Mouse (Mus musculus): Measurements from ENCODE around the gene Nup210l. TPM values are rescaled to one million over a fixed set of nuclear protein-coding genes. Genes with fewer than 3 reads are reported as not detected.

Gene Nup210l
- polyA plus RNA-seq, 1 experiment from 2014 or later = 0.16 TPM

DNA sequence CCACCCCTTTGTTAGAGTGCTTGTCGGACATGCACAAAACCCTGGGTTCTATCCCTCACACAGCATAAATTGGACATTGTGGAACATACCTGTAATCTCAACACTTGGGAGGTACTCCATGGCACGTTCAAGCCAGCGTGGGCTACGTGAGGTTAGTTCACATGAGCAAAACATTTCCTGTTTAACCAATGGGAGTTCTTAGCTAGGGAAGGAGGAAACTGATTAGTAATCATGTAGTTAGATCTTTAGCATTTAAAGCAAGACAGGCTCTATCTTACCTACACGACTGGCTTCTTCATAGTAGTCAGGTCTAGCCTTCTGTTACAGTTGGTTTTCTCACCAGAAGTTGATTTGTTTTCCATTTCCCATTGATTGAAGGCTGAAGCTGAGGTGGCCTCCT lies 17.9 kb upstream of the Nup210l start:
- Histone ChIP-seq H3K4me3 (ENCODE audit: low read length) (no peak overlapping the region), H3K9ac (ENCODE audit: low read depth, low read length) (no peak overlapping the region), H3K9me3 (ENCODE audit: control insufficient read depth, low read length) (no peaks in the 10 kb centered on the region), H3K27ac (ENCODE audit: low read length) (no peak overlapping the region), H3K4me2 (ENCODE audit: low read depth, low read length) (no peak overlapping the region), H3K36me3 (ENCODE audit: control insufficient read depth, insufficient read depth, low read length) (peaks cover 14% of the 10 kb centered on the region), H3K27me3 (replicated peaks; ENCODE audit: control insufficient read depth, insufficient read depth, low read length) (no peaks in the 10 kb centered on the region), H3K4me1 (ENCODE audit: control insufficient read depth, insufficient read depth, low read length) (peaks cover 28% of the 10 kb centered on the region)
- no peak for ATAC-seq
- WGBS = 87% methylated on average over 5 of the region's 5 CpGs

DNA sequence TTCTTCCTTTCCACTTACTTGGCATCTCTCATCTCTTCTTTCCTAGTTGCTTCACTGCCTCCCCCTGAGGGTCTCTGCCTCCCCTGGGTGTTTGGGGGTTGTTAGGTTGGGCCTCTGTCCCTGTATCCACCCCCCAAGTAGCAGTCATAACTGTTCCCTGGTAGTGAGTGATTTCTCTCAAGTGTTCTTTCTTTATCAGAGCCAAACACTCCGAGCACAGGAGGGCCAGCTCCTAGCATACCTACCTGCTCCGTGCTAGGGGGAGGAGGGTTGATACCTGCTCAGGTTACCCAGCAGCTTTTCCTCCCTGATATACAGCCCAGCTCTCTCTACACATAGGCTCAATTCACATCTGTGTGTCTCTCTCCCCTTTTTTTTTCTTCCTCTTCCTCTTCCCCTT lies 15.3 kb upstream of the Nup210l start:
- no peak for ATAC-seq
- H3K4me3 ChIP-seq (ENCODE audit: low read length) = no peak overlapping the region
- no peaks in the 10 kb centered on the region for H3K9me3 ChIP-seq (ENCODE audit: control insufficient read depth, low read length)
- 87% methylated on average over 2 of the region's 2 CpGs for WGBS
- H3K9ac ChIP-seq (ENCODE audit: low read depth, low read length) = no peak overlapping the region
- H3K4me2 ChIP-seq (ENCODE audit: low read depth, low read length) = no peak overlapping the region
- H3K4me1 ChIP-seq (ENCODE audit: control insufficient read depth, insufficient read depth, low read length) = peaks cover 17% of the 10 kb centered on the region
- no peaks in the 10 kb centered on the region for H3K27me3 ChIP-seq (replicated peaks; ENCODE audit: control insufficient read depth, insufficient read depth, low read length)
- peaks cover 29% of the 10 kb centered on the region for H3K36me3 ChIP-seq (ENCODE audit: control insufficient read depth, insufficient read depth, low read length)
- H3K27ac ChIP-seq (ENCODE audit: low read length) = no peak overlapping the region

DNA sequence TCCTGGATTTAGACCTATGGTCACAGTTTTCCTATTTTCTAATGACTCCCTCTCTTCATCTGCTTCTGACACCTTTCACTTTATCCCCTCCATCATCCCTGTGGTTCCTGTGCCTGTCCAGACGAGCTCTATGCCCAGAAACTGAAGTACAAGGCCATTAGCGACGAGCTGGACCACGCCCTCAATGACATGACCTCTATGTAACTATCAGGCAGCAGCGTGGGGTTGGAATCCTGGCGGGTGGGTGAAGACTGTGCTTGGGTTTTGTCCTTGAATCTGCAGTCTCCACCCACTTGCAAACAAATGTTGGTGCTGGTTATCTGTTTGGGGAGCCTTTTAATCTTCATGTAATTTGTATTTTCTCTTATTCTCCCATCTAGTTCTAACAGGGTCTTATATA lies 13.0 kb upstream of the Nup210l start:
- 60% methylated on average over 6 of the region's 6 CpGs for WGBS
- Histone ChIP-seq H3K4me1 (ENCODE audit: control insufficient read depth, insufficient read depth, low read length) (no peaks in the 10 kb centered on the region), H3K36me3 (ENCODE audit: control insufficient read depth, insufficient read depth, low read length) (peaks cover 32% of the 10 kb centered on the region), H3K4me2 (ENCODE audit: low read depth, low read length) (no peak overlapping the region), H3K27ac (ENCODE audit: low read length) (no peak overlapping the region), H3K4me3 (ENCODE audit: low read length) (no peak overlapping the region), H3K27me3 (replicated peaks; ENCODE audit: control insufficient read depth, insufficient read depth, low read length) (no peaks in the 10 kb centered on the region), H3K9ac (ENCODE audit: low read depth, low read length) (no peak overlapping the region), H3K9me3 (ENCODE audit: control insufficient read depth, low read length) (no peaks in the 10 kb centered on the region)
- ATAC-seq = no peak

DNA sequence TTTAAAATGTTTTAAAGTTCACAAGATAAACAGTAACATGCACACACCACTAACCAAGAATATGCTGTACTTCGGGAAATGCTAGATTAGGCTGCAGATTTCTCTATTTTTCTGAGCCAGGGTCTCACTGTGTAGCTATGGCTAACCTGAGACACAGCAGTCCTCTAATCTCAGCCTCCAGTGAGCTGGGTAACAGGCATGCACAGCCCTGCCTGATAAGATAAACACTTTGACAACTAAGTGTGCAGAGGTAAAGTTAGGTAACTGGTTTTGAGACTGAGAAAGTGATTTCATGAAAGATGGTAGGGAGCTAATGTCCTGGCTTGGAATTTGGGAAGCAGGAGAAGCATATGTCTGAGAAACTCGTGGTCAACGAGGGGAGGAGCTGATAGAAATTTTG lies 9.5 kb upstream of the Nup210l start:
- no peak for ATAC-seq
- H3K4me3 ChIP-seq (ENCODE audit: low read length) = no peak overlapping the region
- no peaks in the 10 kb centered on the region for H3K9me3 ChIP-seq (ENCODE audit: control insufficient read depth, low read length)
- H3K4me1 ChIP-seq (ENCODE audit: control insufficient read depth, insufficient read depth, low read length) = no peaks in the 10 kb centered on the region
- no peak overlapping the region for H3K9ac ChIP-seq (ENCODE audit: low read depth, low read length)
- H3K4me2 ChIP-seq (ENCODE audit: low read depth, low read length) = no peak overlapping the region
- no peak overlapping the region for H3K27ac ChIP-seq (ENCODE audit: low read length)
- peaks cover 28% of the 10 kb centered on the region for H3K36me3 ChIP-seq (ENCODE audit: control insufficient read depth, insufficient read depth, low read length)
- 92% methylated on average over 3 of the region's 3 CpGs for WGBS
- no peaks in the 10 kb centered on the region for H3K27me3 ChIP-seq (replicated peaks; ENCODE audit: control insufficient read depth, insufficient read depth, low read length)

DNA sequence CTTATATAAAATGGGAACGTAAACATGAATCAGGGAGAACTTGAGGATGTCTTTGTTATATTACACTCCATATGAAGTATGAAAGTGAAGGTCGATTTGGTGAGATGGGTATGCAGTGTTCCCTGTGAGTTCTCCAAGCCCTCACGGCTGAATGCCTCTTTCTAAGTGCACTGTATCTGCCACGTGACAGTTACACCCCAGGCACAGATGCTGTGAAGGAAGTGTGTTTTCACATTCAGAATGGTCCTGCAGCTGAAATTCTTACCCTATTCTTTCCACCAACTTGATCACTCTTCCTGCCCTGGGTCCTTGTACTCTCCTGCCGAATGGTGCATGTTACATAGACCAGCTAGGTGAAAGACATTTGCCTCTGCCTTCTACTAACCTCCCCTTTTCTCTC lies 6.0 kb upstream of the Nup210l start:
- Histone ChIP-seq H3K9ac (ENCODE audit: low read depth, low read length) (no peak overlapping the region), H3K27ac (ENCODE audit: low read length) (no peak overlapping the region), H3K4me2 (ENCODE audit: low read depth, low read length) (no peak overlapping the region), H3K4me1 (ENCODE audit: control insufficient read depth, insufficient read depth, low read length) (no peaks in the 10 kb centered on the region), H3K36me3 (ENCODE audit: control insufficient read depth, insufficient read depth, low read length) (peaks cover 12% of the 10 kb centered on the region; the same call in 1 of the 2 replicates), H3K4me3 (ENCODE audit: low read length) (no peak overlapping the region), H3K9me3 (ENCODE audit: control insufficient read depth, low read length) (no peaks in the 10 kb centered on the region), H3K27me3 (replicated peaks; ENCODE audit: control insufficient read depth, insufficient read depth, low read length) (no peaks in the 10 kb centered on the region)
- WGBS = 91% methylated on average over 5 of the region's 5 CpGs
- no peak for ATAC-seq

DNA sequence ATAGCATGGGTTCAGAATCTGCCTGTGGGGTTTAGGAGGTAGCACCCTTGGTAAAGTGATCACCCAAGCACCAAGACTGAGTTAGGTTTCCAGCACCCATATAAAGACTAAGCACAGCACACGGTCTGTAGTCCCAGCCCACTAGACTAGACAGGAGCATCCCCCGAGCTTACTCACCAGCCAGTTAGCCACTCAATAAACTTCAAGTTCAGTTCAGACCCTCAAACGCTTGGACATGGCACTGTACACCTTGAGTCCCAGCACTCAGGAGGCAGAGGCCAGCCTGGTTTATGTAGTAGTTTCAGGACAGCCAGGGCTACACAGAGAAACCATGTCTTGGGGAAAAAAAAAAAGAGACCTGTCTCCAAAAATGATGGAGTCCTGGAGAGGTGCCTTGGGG lies 2.9 kb upstream of the Nup210l start:
- H3K9me3 ChIP-seq (ENCODE audit: control insufficient read depth, low read length) = no peaks in the 10 kb centered on the region
- H3K4me2 ChIP-seq (ENCODE audit: low read depth, low read length) = no peak overlapping the region
- H3K4me1 ChIP-seq (ENCODE audit: control insufficient read depth, insufficient read depth, low read length) = no peaks in the 10 kb centered on the region
- H3K9ac ChIP-seq (ENCODE audit: low read depth, low read length) = no peak overlapping the region
- H3K4me3 ChIP-seq (ENCODE audit: low read length) = no peak overlapping the region
- ATAC-seq = no peak
- H3K36me3 ChIP-seq (ENCODE audit: control insufficient read depth, insufficient read depth, low read length) = peaks cover 10% of the 10 kb centered on the region; the same call in 1 of the 2 replicates
- no peaks in the 10 kb centered on the region for H3K27me3 ChIP-seq (replicated peaks; ENCODE audit: control insufficient read depth, insufficient read depth, low read length)
- H3K27ac ChIP-seq (ENCODE audit: low read length) = no peak overlapping the region
- WGBS = 89% methylated on average over 3 of the region's 3 CpGs

DNA sequence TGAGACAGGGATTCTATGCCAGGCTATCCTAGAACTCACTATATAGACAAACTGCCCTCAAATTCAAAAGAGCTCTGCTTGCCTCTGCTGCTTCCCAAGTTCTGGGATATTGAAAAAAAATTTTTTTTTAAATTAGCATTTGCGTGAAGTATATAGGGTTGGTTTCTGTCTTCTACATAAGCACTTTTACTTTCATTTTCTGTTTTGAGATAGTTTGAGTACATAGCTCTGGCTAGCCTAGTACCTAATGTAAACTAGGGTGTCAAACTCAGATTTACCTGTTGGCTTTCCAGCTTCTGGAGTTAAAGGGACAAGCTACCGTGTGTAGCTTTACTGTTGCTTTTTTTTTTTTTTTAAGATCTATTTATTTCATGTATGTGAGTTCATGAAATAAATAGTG lies 2.3 kb upstream of the Nup210l start:
- Histone ChIP-seq H3K4me1 (ENCODE audit: control insufficient read depth, insufficient read depth, low read length) (no peaks in the 10 kb centered on the region), H3K9me3 (ENCODE audit: control insufficient read depth, low read length) (no peaks in the 10 kb centered on the region), H3K27me3 (replicated peaks; ENCODE audit: control insufficient read depth, insufficient read depth, low read length) (no peaks in the 10 kb centered on the region), H3K36me3 (ENCODE audit: control insufficient read depth, insufficient read depth, low read length) (peaks cover 10% of the 10 kb centered on the region; the same call in 1 of the 2 replicates), H3K27ac (ENCODE audit: low read length) (no peak overlapping the region), H3K4me3 (ENCODE audit: low read length) (no peak overlapping the region), H3K4me2 (ENCODE audit: low read depth, low read length) (no peak overlapping the region), H3K9ac (ENCODE audit: low read depth, low read length) (no peak overlapping the region)
- 91% methylated on average over 2 of the region's 2 CpGs for WGBS
- no peak for ATAC-seq

DNA sequence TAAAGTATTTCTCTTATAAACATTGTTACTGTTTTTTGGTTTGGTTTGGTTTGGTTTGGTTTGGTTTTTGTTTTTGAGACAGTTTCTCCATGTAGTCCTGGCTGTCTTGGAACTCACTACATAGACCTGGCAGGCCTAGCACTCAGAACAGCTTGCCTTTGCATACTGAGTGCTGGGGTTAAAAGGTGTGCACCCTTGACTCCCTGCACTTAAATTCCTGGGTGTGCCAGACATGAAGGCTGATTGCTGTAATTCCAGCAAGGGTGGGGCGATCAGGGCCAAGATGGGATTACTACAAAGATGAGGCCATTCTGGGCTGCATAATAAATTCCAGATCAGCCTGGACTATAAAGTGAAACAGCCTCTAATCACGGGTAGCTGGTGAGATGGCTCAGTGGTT lies 1.7 kb upstream of the Nup210l start:
- no peaks in the 10 kb centered on the region for H3K9me3 ChIP-seq (ENCODE audit: control insufficient read depth, low read length)
- H3K4me1 ChIP-seq (ENCODE audit: control insufficient read depth, insufficient read depth, low read length) = no peaks in the 10 kb centered on the region
- H3K27ac ChIP-seq (ENCODE audit: low read length) = no peak overlapping the region
- 62% methylated on average over 2 of the region's 2 CpGs for WGBS
- no peak overlapping the region for H3K9ac ChIP-seq (ENCODE audit: low read depth, low read length)
- H3K36me3 ChIP-seq (ENCODE audit: control insufficient read depth, insufficient read depth, low read length) = peaks cover 10% of the 10 kb centered on the region; the same call in 1 of the 2 replicates
- no peak overlapping the region for H3K4me2 ChIP-seq (ENCODE audit: low read depth, low read length)
- no peak overlapping the region for H3K4me3 ChIP-seq (ENCODE audit: low read length)
- ATAC-seq = peak; percentile 45
- H3K27me3 ChIP-seq (replicated peaks; ENCODE audit: control insufficient read depth, insufficient read depth, low read length) = no peaks in the 10 kb centered on the region

DNA sequence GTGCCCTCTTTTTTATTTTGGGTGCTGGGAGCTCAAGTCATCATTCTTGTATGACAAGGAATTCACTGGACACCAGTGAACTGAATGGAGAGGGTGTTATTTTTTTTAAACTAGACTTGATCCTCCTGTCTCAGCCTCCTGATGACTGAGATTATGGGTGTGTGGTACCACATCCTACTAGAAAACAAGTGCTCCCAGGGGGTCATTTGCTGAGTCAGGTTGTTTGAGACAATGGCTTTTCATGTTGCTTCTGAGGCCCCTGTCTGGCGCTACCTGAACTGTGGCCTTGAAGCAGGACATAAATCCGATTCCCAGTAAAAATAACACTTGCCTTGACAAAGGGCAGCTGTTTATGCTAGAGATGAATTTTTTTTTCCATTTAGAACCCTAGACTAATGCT lies 756 bp upstream of the Nup210l start:
- H3K4me3 ChIP-seq (ENCODE audit: low read length) = no peak overlapping the region

DNA sequence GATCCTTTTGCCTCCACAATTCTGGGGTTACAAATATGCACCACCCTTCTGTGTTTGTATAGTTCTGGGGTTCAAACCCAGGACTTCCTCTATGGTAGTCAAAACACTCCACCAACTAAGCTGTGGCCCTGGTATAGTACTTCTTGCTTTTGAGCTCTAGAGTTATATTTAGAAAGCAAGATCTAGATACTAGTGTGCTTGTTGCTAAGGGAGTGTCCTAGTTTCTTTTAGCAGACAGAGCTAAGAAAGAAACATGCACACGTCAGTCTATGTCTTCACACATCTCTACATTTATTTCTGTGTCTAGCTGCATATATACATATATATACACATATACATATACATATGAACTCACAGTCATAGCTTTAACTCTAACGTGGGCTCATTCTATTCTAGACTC lies 7.8 kb downstream of the Nup210l start:
- Histone ChIP-seq H3K27me3 (replicated peaks; ENCODE audit: control insufficient read depth, insufficient read depth, low read length) (no peaks in the 10 kb centered on the region), H3K4me2 (ENCODE audit: low read depth, low read length) (no peak overlapping the region), H3K4me3 (ENCODE audit: low read length) (no peak overlapping the region), H3K4me1 (ENCODE audit: control insufficient read depth, insufficient read depth, low read length) (no peaks in the 10 kb centered on the region), H3K27ac (ENCODE audit: low read length) (no peak overlapping the region), H3K36me3 (ENCODE audit: control insufficient read depth, insufficient read depth, low read length) (no peaks in the 10 kb centered on the region), H3K9ac (ENCODE audit: low read depth, low read length) (no peak overlapping the region), H3K9me3 (ENCODE audit: control insufficient read depth, low read length) (no peaks in the 10 kb centered on the region)
- no peak for ATAC-seq
- WGBS = 83% methylated on average over 2 of the region's 2 CpGs

More for the DNA sequence above, 756 bp upstream of the Nup210l start:
- no peaks in the 10 kb centered on the region for H3K9me3 ChIP-seq (ENCODE audit: control insufficient read depth, low read length)
- ATAC-seq = no peak
- H3K4me1 ChIP-seq (ENCODE audit: control insufficient read depth, insufficient read depth, low read length) = no peaks in the 10 kb centered on the region
- no peak overlapping the region for H3K9ac ChIP-seq (ENCODE audit: low read depth, low read length)
- H3K36me3 ChIP-seq (ENCODE audit: control insufficient read depth, insufficient read depth, low read length) = peaks cover 6% of the 10 kb centered on the region; the same call in 1 of the 2 replicates
- 65% methylated on average over 2 of the region's 2 CpGs for WGBS
- H3K4me2 ChIP-seq (ENCODE audit: low read depth, low read length) = no peak overlapping the region
- no peak overlapping the region for H3K27ac ChIP-seq (ENCODE audit: low read length)
- H3K27me3 ChIP-seq (replicated peaks; ENCODE audit: control insufficient read depth, insufficient read depth, low read length) = no peaks in the 10 kb centered on the region

All from intestine, embryonic 16.5 days (tissue).